Mouse (Mus musculus): ENCODE measurements around the gene Slc17a9.

GRCm38 (mm10) chr2:180703645-180704359 lies 21.3 kb upstream of the Slc17a9 start:
- TF ChIP-seq CTCF (IDR thresholded peaks at IDR 0.05; ENCODE audit: low read depth, low read length) = no peak
- no peak for TF ChIP-seq POLR2AphosphoS5 (IDR thresholded peaks at IDR 0.05; ENCODE audit: insufficient replicate concordance, low read depth, low read length)

Measured in G1E (cell line).